Mouse (Mus musculus) adrenal gland, postnatal 10 days (tissue): ENCODE measurements around the gene Grin2b. TPM values are rescaled to one million over a fixed set of nuclear protein-coding genes. Genes with fewer than 3 reads are reported as not detected.

Source experiments
- DNase-seq: peaks from one replicate; pipeline ENCODE4 v3.0.0; 2021; ENCODE audit warnings: mixed read lengths
- total RNA-seq, 2 experiments: library from RNA; stranded (reverse); gene quantifications; 2 replicates each; pipeline ENCODE4 v1.2.3; 2021

The Grin2b gene
- total RNA-seq, 2 experiments from 2014 or later, result 0.27 to 0.55 TPM

GRCm38 (mm10) chr6:136100241-136100640 lies 73.1 kb downstream of the Grin2b start:
- no peak for DNase-seq

- DNase-seq, result peak; percentile 5
Observed at GRCm38 (mm10) chr6:136096269-136096668, 77.0 kb downstream of the Grin2b start.

- DNase-seq, result no peak
Observed at GRCm38 (mm10) chr6:136079991-136080734, 93.1 kb downstream of the Grin2b start.

- DNase-seq, result no peak
Observed at GRCm38 (mm10) chr6:136072326-136073054, 100.8 kb downstream of the Grin2b start.

- no peak for DNase-seq
Observed at GRCm38 (mm10) chr6:136070101-136070500, 103.2 kb downstream of the Grin2b start.

GRCm38 (mm10) chr6:136053346-136053745 lies 120.0 kb downstream of the Grin2b start:
- no peak for DNase-seq

GRCm38 (mm10) chr6:136050346-136050745 lies 123.0 kb downstream of the Grin2b start:
- no peak for DNase-seq

GRCm38 (mm10) chr6:136048084-136048483 lies 125.2 kb downstream of the Grin2b start:
- no peak for DNase-seq

GRCm38 (mm10) chr6:136046091-136046490 lies 127.2 kb downstream of the Grin2b start:
- no peak for DNase-seq

GRCm38 (mm10) chr6:136044461-136044860 lies 128.8 kb downstream of the Grin2b start:
- DNase-seq, result no peak

- peak; percentile 15 for DNase-seq
Observed at GRCm38 (mm10) chr6:136042375-136042774, 130.9 kb downstream of the Grin2b start.

GRCm38 (mm10) chr6:136041821-136042220 lies 131.5 kb downstream of the Grin2b start:
- no peak for DNase-seq

- no peak for DNase-seq
Observed at GRCm38 (mm10) chr6:136040931-136041330, 132.4 kb downstream of the Grin2b start.

- no peak for DNase-seq
Observed at GRCm38 (mm10) chr6:136029235-136029939, 143.9 kb downstream of the Grin2b start.

GRCm38 (mm10) chr6:136026936-136027335 lies 146.4 kb downstream of the Grin2b start:
- peak; percentile 35 for DNase-seq

GRCm38 (mm10) chr6:136025801-136026200 lies 147.5 kb downstream of the Grin2b start:
- DNase-seq, result no peak

- DNase-seq, result no peak
Observed at GRCm38 (mm10) chr6:136020460-136020859, 152.9 kb downstream of the Grin2b start.

GRCm38 (mm10) chr6:136018962-136019361 lies 154.3 kb downstream of the Grin2b start:
- no peak for DNase-seq

- DNase-seq, result no peak
Observed at GRCm38 (mm10) chr6:136013556-136014380, 159.5 kb downstream of the Grin2b start.

GRCm38 (mm10) chr6:136011533-136011932 lies 161.8 kb downstream of the Grin2b start:
- DNase-seq, result no peak

- DNase-seq, result no peak
Observed at GRCm38 (mm10) chr6:136011038-136011311, 162.3 kb downstream of the Grin2b start.
